Mouse (Mus musculus): ENCODE data around the gene Dip2c.

DNA sequence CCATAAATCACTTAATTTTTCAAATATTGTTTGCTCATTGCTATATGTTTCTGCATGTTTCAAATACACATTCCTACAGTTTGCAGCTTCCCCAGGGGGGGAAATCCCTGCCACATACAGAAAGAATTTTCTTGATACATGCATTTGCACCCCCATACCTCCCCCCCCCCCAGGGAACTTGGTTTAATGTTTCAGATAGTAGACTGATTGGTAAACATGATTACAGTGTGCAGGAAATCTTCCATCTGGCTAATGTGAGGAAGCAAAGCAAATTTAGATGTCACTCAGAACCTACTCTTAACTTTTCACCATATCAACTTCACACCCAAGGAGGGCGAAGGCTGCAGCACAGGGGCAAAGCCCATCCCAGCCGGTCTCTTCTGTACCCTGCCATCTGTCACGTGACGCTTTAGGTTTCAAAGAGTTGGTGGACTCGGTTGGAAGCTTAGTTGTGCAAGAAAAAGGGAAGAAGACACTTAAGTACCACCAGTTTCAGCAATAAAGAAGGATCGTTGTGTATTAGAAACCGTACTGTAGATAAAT is 391.7 kb downstream of the Dip2c start:
- TF ChIP-seq POLR2A (IDR thresholded peaks at IDR 0.05; ENCODE audit: borderline replicate concordance, extremely low read depth, low read depth, low read length) (no peak), CTCF (IDR thresholded peaks at IDR 0.05; ENCODE audit: insufficient read depth, low read length) (no peak)
